Mouse (Mus musculus) erythroblast, adult 5-6 weeks (primary cell): ENCODE results near the gene Tbc1d10a. TPM values are rescaled to one million over a fixed set of nuclear protein-coding genes. Genes with fewer than 3 reads are reported as not detected.

Source experiments
- ATAC-seq: replicated peaks from 2 replicates; pipeline ENCODE4 v1.8.0; 2016; ENCODE audit warnings: moderate number of reproducible peaks, mild to moderate bottlenecking, moderate TSS enrichment, inconsistent platforms; ENCODE audit not compliant: poor library complexity, low FRiP score, severe bottlenecking
- total RNA-seq, 2 experiments: library from RNA; stranded (forward) in 1 of 2; stranded (reverse) in 1 of 2; fragments of 150-400 nt in 1 of 2; fragments of 200-764, 138-1000 nt in 1 of 2; gene quantifications; 2 replicates each; pipeline versions ENCODE4 v1.2.3 to v1.2.4; 2015 to 2017; ENCODE audit warnings: low replicate concordance in 2 of 2

The Tbc1d10a gene
- total RNA-seq, 2 experiments from 2014 or later, result 1.4 to 3.5 TPM

GRCm38 (mm10) chr11:4260463-4261187 is 74.0 kb downstream of the Tbc1d10a start:
- no peak for ATAC-seq

GRCm38 (mm10) chr11:4261188-4261494 is 74.6 kb downstream of the Tbc1d10a start:
- ATAC-seq, result no peak

DNA sequence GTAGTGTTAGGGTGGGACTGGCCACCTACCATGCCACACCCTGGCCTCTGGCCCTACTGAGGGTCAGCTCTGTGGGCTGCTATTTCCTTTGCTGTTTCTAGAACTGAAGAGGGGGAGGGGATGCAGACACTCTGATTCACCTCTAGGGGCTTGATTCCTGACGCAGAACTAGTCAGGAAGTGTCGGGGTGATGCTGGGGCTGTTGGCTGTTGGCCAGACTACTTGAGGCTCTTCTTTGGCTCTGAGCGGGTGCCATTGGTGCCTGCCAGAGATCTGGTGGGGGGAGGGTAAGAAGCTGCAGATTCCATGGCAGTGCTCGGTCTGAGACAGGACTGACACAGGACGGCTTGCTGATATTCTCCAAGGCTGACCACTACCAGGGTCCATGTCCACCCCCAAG is 75.4 kb downstream of the Tbc1d10a start:
- ATAC-seq, result no peak

DNA sequence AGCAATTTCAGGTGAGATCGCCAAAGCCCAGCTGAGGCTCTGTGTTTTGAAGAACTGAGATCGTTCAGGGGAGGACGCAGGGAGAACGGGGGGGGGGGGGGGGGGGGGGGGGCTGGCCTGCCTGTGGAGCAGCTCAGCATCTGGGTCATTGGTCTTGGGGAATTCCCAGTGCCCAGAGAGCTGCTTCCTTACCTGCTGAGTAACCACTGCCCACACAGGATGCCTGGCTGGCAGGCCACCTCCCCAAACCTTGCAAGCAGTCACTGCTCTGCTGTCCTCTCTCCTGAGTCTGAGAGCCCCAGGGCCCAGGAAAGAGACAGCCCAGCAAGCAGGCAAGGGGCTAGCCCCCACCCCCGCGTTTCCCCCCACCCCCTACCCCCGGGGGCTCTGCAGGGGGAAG is 76.3 kb downstream of the Tbc1d10a start:
- ATAC-seq, result no peak

GRCm38 (mm10) chr11:4263296-4263695 is 76.7 kb downstream of the Tbc1d10a start:
- no peak for ATAC-seq

DNA sequence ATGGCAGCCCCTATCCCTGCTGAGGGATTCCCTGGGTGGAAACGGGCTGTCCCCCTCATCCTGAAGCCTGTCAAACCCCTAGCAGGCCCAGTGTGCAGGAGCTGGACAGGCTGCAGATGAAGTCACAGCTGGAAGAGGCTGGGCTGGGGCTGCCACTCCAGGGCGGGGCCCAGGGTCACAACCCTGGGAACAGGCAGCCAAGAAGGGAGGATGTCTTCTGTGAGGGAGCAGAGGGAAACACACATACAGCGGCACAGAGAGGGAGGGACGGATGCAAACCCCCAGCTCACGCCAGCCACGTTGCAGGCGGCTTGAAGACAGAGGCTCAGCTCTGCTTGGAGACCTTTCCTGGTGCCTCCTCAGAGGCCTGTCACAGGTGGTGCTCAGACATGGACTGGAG is 77.5 kb downstream of the Tbc1d10a start:
- ATAC-seq, result no peak

Other genes starting within 250 kb of the Tbc1d10a start
- gene Pes1, start 222.8 kb upstream of the Tbc1d10a start, total RNA-seq (2015; ENCODE audit: low replicate concordance), result 11.3 and 15.0 TPM in 2 replicates
- 19.0 and 20.4 TPM in 2 replicates for gene Pes1, start 222.8 kb upstream of the Tbc1d10a start, total RNA-seq (2017; ENCODE audit: low replicate concordance)
- not detected in 2 replicates for gene 4930556J24Rik, start 210.0 kb upstream of the Tbc1d10a start, total RNA-seq (2015; ENCODE audit: low replicate concordance)
- not detected in 2 replicates for gene 4930556J24Rik, start 210.0 kb upstream of the Tbc1d10a start, total RNA-seq (2017; ENCODE audit: low replicate concordance)
- not detected in 2 replicates for gene Gal3st1, start 203.2 kb upstream of the Tbc1d10a start, total RNA-seq (2015; ENCODE audit: low replicate concordance)
- gene Gal3st1, start 203.2 kb upstream of the Tbc1d10a start, total RNA-seq (2017; ENCODE audit: low replicate concordance), result not detected in 2 replicates
- gene Sec14l4, start 155.3 kb upstream of the Tbc1d10a start, total RNA-seq (2015; ENCODE audit: low replicate concordance), result not detected in 2 replicates
- not detected in 2 replicates for gene Sec14l4, start 155.3 kb upstream of the Tbc1d10a start, total RNA-seq (2017; ENCODE audit: low replicate concordance)
- not detected in 2 replicates for gene Sec14l3, start 121.9 kb upstream of the Tbc1d10a start, total RNA-seq (2015; ENCODE audit: low replicate concordance)
- gene Sec14l3, start 121.9 kb upstream of the Tbc1d10a start, total RNA-seq (2017; ENCODE audit: low replicate concordance), result not detected in 2 replicates
- gene Mtfp1, start 91.3 kb upstream of the Tbc1d10a start, total RNA-seq (2015; ENCODE audit: low replicate concordance), result 1.9 and 8.2 TPM in 2 replicates
- gene Mtfp1, start 91.3 kb upstream of the Tbc1d10a start, total RNA-seq (2017; ENCODE audit: low replicate concordance), result 3.7 and 5.6 TPM in 2 replicates
- 1.5 and 7.7 TPM in 2 replicates for gene Sec14l2, start 63.4 kb upstream of the Tbc1d10a start, total RNA-seq (2015; ENCODE audit: low replicate concordance)
- 2.5 and 9.9 TPM in 2 replicates for gene Sec14l2, start 63.4 kb upstream of the Tbc1d10a start, total RNA-seq (2017; ENCODE audit: low replicate concordance)
- gene Rnf215, start 51.6 kb upstream of the Tbc1d10a start, total RNA-seq (2015; ENCODE audit: low replicate concordance), result 1.5 and 2.5 TPM in 2 replicates
- gene Rnf215, start 51.6 kb upstream of the Tbc1d10a start, total RNA-seq (2017; ENCODE audit: low replicate concordance), result 4.7 and 8.6 TPM in 2 replicates
- 0.21 and 0.77 TPM in 2 replicates for gene Ccdc157, start 26.5 kb upstream of the Tbc1d10a start, total RNA-seq (2015; ENCODE audit: low replicate concordance)
- 1.0 and 1.3 TPM in 2 replicates for gene Ccdc157, start 26.5 kb upstream of the Tbc1d10a start, total RNA-seq (2017; ENCODE audit: low replicate concordance)
- gene Sf3a1, start 26.4 kb upstream of the Tbc1d10a start, total RNA-seq (2015; ENCODE audit: low replicate concordance), result 12.7 and 19.6 TPM in 2 replicates
- 10.8 and 18.4 TPM in 2 replicates for gene Sf3a1, start 26.4 kb upstream of the Tbc1d10a start, total RNA-seq (2017; ENCODE audit: low replicate concordance)
- not detected in 2 replicates for gene Castor1, start 31.4 kb downstream of the Tbc1d10a start, total RNA-seq (2015; ENCODE audit: low replicate concordance)
- gene Castor1, start 31.4 kb downstream of the Tbc1d10a start, total RNA-seq (2017; ENCODE audit: low replicate concordance), result not detected in 2 replicates
- 2.1 and 4.4 TPM in 2 replicates for gene Osm, start 49.6 kb downstream of the Tbc1d10a start, total RNA-seq (2015; ENCODE audit: low replicate concordance)
- gene Osm, start 49.6 kb downstream of the Tbc1d10a start, total RNA-seq (2017; ENCODE audit: low replicate concordance), result 2.1 and 6.4 TPM in 2 replicates
- not detected in 2 replicates for gene Lif, start 70.8 kb downstream of the Tbc1d10a start, total RNA-seq (2015; ENCODE audit: low replicate concordance)
- gene Lif, start 70.8 kb downstream of the Tbc1d10a start, total RNA-seq (2017; ENCODE audit: low replicate concordance), result not detected in 2 replicates